Mouse (Mus musculus): ENCODE data around the gene Apoe.

- TF ChIP-seq CTCF (IDR thresholded peaks at IDR 0.05; ENCODE audit: control insufficient read depth, insufficient read depth, low read length): no peak
- TF ChIP-seq POLR2A (IDR thresholded peaks at IDR 0.05; ENCODE audit: borderline replicate concordance, control insufficient read depth, low read depth, low read length): no peak
These were observed 17.8 kb upstream of the Apoe start for GRCm38 (mm10) chr7:19716822-19717221.
